Mouse (Mus musculus) adrenal gland, postnatal 10 days (tissue): ENCODE measurements at regions not wholly inside any gene's neighbourhood (a gene's known extent, or its start where the extent isn't known, plus 50 kb on each side); places are given as distances from the start of the nearest gene placed in this dataset.
A peak's percentile ranks its signal among the peaks of the same experiment; 100 is the strongest.
"Not testable (repeated sequence)": the region's sequence is repeated elsewhere in the genome, so short reads cannot be mapped to it uniquely, and the experiment has no call there.

Source experiments
- DNase-seq: peaks from one replicate; pipeline ENCODE4 v3.0.0; 2021; ENCODE audit warnings: mixed read lengths

- no peak for DNase-seq
Measured at GRCm38 (mm10) chr8:15670722-15671121, 624.8 kb upstream of the BB014433 start.

- no peak for DNase-seq
Measured at GRCm38 (mm10) chr8:15670298-15670697, 624.4 kb upstream of the BB014433 start.

GRCm38 (mm10) chr8:15669515-15669914 lies 623.6 kb upstream of the BB014433 start:
- no peak for DNase-seq

- DNase-seq, result no peak
Measured at GRCm38 (mm10) chr8:15660602-15661001, 614.7 kb upstream of the BB014433 start.

GRCm38 (mm10) chr8:15634769-15635366 lies 589.0 kb upstream of the BB014433 start:
- DNase-seq, result no peak

- DNase-seq, result no peak
Measured at GRCm38 (mm10) chr8:15628584-15628983, 582.7 kb upstream of the BB014433 start.

- DNase-seq, result not testable (repeated sequence)
Measured at GRCm38 (mm10) chr8:15623602-15624392, 577.9 kb upstream of the BB014433 start.

GRCm38 (mm10) chr8:15610217-15610616 lies 564.3 kb upstream of the BB014433 start:
- DNase-seq, result peak; percentile 5

- DNase-seq, result no peak
Measured at GRCm38 (mm10) chr8:15607598-15608215, 561.8 kb upstream of the BB014433 start.

GRCm38 (mm10) chr8:15601531-15601930 lies 555.7 kb upstream of the BB014433 start:
- peak; percentile 51 for DNase-seq

- no peak for DNase-seq
Measured at GRCm38 (mm10) chr8:15593106-15593505, 547.2 kb upstream of the BB014433 start.

GRCm38 (mm10) chr8:15583782-15584181 lies 537.9 kb upstream of the BB014433 start:
- DNase-seq, result no peak

GRCm38 (mm10) chr8:15570091-15570490 lies 524.2 kb upstream of the BB014433 start:
- no peak for DNase-seq

- DNase-seq, result no peak
Measured at GRCm38 (mm10) chr8:15567742-15568141, 521.9 kb upstream of the BB014433 start.

GRCm38 (mm10) chr8:15562310-15563296 lies 516.7 kb upstream of the BB014433 start:
- no peak for DNase-seq

GRCm38 (mm10) chr8:15532027-15532426 lies 486.1 kb upstream of the BB014433 start:
- DNase-seq, result no peak

GRCm38 (mm10) chr8:15525461-15525860 lies 479.6 kb upstream of the BB014433 start:
- DNase-seq, result peak; percentile 53

GRCm38 (mm10) chr8:15519896-15520295 lies 474.0 kb upstream of the BB014433 start:
- DNase-seq, result not testable (repeated sequence)

- DNase-seq, result no peak
Measured at GRCm38 (mm10) chr8:15500973-15501372, 455.1 kb upstream of the BB014433 start.

GRCm38 (mm10) chr8:15497566-15497965 lies 451.7 kb upstream of the BB014433 start:
- no peak for DNase-seq

GRCm38 (mm10) chr8:15496248-15496647 lies 450.4 kb upstream of the BB014433 start:
- DNase-seq, result no peak

- DNase-seq, result no peak
Measured at GRCm38 (mm10) chr8:15490774-15491173, 444.9 kb upstream of the BB014433 start.
